Mouse (Mus musculus) left cerebral cortex, adult 2 months (tissue): Measurements from ENCODE around the gene Psmb9. TPM values are rescaled to one million over a fixed set of nuclear protein-coding genes. Genes with fewer than 3 reads are reported as not detected.
A peak's percentile ranks its signal among the peaks of the same experiment; 100 is the strongest.

Experiments used
- DNase-seq, 2 experiments: peaks; one replicate each; pipeline ENCODE4 v3.0.0; 2021 to 2022; ENCODE audit warnings: low spot score in 2 of 2, mixed read lengths in 1 of 2; ENCODE audit errors: extremely low spot score in 1 of 2
- H3K27ac ChIP-seq: fragments of 200-600 bp; 2 replicates; pipeline ENCODE4 v1.8.1; 2022
- H3K4me3 ChIP-seq: fragments of 200-600 bp; 2 replicates; pipeline ENCODE4 v1.8.1; 2022
- CTCF ChIP-seq: fragments of 200-600 bp; IDR thresholded peaks from 2 replicates; pipeline ENCODE4 v1.8.1; 2022; ENCODE audit warnings: antibody characterized with exemption, mild to moderate bottlenecking, moderate library complexity
- intact Hi-C: fragments of 180-260 bp; cut with DNase I; formaldehyde crosslinking; loops from one replicate; pipeline ENCODE4 v1.15.1; 2025
- total RNA-seq, 2 experiments: library from RNA; stranded (reverse); gene quantifications; 2 replicates each; pipeline ENCODE4 v1.2.3; 2021

The Psmb9 gene
- total RNA-seq, 2 experiments from 2014 or later, result 1.1 to 2.0 TPM

DNA sequence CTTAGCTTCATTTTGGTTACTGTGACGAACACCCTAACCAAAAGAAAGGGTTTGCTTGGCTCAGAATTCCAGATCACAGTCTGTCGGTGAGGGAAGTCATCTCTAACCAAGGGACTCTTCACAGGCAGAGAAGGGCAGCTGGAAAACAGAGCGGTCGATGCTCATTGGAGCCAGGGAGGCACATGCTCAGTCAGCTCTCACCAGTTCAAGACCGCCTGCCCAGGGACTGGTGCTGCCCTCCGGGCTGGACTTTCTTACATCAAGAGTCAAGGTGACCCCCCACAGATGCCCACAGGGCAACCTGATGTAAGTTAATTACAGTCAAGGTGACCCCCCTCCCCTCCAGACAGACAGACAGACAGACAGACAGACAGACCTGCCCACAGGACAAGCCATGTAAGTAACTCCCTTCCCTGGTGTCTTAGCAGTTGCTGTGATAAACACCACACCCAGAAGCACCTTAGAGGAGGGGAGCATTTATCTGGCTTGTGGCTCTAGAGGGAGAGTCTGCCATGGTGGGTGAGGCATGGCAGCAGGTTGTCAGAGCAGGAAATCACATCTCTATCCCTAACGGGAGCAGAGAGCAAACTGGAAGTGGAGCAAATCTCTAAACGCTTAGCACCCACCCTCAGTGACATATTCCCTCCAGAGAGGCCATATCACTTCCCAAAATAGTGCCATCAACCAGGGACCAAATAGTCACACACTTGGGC is 29.8 kb upstream of the Psmb9 start:
- TF ChIP-seq CTCF, result no peak
- no peak for DNase-seq
- Histone ChIP-seq H3K4me3 (no peak overlapping the region), H3K27ac (no peak overlapping the region)
- intact Hi-C loops, result no loop called here

- intact Hi-C loops, result no loop called here
- no peak for TF ChIP-seq CTCF
- no peak overlapping the region for H3K4me3 ChIP-seq
Measured at GRCm38 (mm10) chr17:34215176-34215575, 27.6 kb upstream of the Psmb9 start.

DNA sequence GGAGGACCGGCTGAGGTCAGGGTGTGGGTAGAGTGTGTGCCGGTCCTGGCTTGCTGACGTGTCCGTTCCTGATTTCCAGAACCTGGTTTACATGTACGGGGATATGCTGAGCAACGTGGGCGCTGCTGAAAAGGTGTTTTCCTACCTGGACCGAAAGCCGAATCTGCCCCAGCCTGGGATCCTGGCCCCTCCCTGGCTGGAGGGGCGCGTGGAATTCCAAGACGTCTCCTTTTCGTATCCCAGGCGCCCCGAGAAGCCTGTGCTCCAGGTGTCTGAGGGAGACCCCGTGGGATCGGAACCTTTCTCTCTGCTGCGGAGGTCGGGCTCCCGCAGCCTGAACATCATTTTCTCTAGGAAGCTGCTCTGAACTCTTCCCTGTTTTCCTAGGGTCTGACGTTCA is 26.4 kb upstream of the Psmb9 start:
- DNase-seq, result no peak
- H3K4me3 ChIP-seq, result no peak overlapping the region
- H3K27ac ChIP-seq, result no peak overlapping the region
- intact Hi-C loops, result no loop called here
- TF ChIP-seq CTCF, result no peak

More at GRCm38 (mm10) chr17:34215176-34215575, 27.6 kb upstream of the Psmb9 start:
- no peak for DNase-seq
- H3K27ac ChIP-seq, result no peak overlapping the region

GRCm38 (mm10) chr17:34211746-34212365 is 24.3 kb upstream of the Psmb9 start:
- no peak overlapping the region for H3K27ac ChIP-seq
- intact Hi-C loops, result no loop called here
- TF ChIP-seq CTCF, result no peak
- no peak for DNase-seq
- no peak overlapping the region for H3K4me3 ChIP-seq

DNA sequence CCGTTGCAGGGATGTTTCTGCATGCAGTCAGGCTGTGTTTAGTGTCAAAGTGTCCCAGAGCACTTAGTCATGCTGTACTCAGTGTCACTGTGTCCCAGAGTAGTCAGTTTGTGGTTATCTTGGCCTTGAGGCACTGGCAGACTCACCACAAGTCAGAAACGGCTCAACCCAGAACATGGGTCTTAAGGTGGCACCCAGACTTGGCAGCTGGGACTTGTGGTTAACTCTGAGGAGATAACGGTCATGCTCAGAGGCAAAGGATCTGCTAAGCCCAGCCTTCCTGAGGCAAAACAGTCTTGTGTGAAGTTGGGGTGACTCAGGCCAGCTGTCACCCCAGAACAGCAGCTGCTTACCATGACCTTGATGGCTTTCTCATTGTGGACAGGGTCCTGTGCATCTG is 23.0 kb upstream of the Psmb9 start:
- no peak for TF ChIP-seq CTCF
- Histone ChIP-seq H3K27ac (no peak overlapping the region), H3K4me3 (no peak overlapping the region)
- no peak for DNase-seq
- intact Hi-C loops, result no loop called here

GRCm38 (mm10) chr17:34209680-34210079 is 22.1 kb upstream of the Psmb9 start:
- no peak for DNase-seq
- TF ChIP-seq CTCF, result peak; percentile 29
- Histone ChIP-seq H3K4me3 (no peak overlapping the region), H3K27ac (no peak overlapping the region)
- intact Hi-C loops, result no loop called here

DNA sequence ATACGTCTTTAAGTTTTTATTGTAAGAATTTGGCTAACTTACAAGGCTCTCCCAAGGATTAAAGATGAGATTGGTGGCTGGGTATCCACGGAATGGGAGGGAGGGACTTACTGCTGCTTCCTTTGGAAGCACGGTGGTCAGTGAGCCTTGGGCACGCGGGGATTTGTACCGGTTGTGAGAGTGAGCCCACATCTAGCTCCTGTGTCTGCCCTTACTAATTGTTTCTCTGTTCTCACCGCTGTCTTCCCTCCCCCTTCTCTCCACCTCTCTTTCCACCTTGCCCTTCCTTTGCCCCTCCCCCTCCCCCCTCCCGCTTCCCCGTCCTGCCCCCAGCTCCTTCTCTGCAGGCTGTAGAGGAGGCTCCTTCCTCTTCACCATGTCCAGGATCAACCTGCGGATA is 20.9 kb upstream of the Psmb9 start:
- Histone ChIP-seq H3K4me3 (no peak overlapping the region), H3K27ac (no peak overlapping the region)
- intact Hi-C loops, result no loop called here
- no peak for TF ChIP-seq CTCF
- no peak for DNase-seq

DNA sequence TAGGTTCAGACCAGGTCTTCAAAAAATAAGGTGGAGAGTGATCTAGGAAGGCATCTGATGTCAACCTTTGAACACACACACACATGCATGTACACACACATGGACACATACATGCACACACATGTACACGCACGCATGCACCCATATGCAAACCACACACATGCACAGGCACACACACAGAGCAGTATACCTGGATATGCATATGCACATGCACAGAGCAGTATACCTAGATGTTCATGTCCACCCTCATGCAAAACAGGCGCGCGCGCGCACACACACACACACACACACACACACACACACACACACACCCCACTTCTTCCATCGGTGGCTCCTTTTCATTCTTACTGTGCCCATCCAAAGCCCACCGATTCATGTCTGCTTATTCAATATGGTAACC is 20.3 kb upstream of the Psmb9 start:
- no peak for DNase-seq
- no peak overlapping the region for H3K4me3 ChIP-seq
- no peak for TF ChIP-seq CTCF
- intact Hi-C loops, result no loop called here
- H3K27ac ChIP-seq, result no peak overlapping the region

- intact Hi-C loops, result no loop called here
- DNase-seq, result no peak
- TF ChIP-seq CTCF, result no peak
- H3K27ac ChIP-seq, result no peak overlapping the region
- no peak overlapping the region for H3K4me3 ChIP-seq
Measured at GRCm38 (mm10) chr17:34207456-34207855, 19.9 kb upstream of the Psmb9 start.

GRCm38 (mm10) chr17:34206731-34207130 is 19.2 kb upstream of the Psmb9 start:
- DNase-seq, result no peak
- no peak for TF ChIP-seq CTCF
- intact Hi-C loops, result no loop called here
- H3K27ac ChIP-seq, result no peak overlapping the region
- no peak overlapping the region for H3K4me3 ChIP-seq

GRCm38 (mm10) chr17:34205746-34206176 is 18.2 kb upstream of the Psmb9 start:
- H3K27ac ChIP-seq, result no peak overlapping the region
- intact Hi-C loops, result no loop called here
- no peak for DNase-seq
- peak; percentile 66 for TF ChIP-seq CTCF
- H3K4me3 ChIP-seq, result no peak overlapping the region

DNA sequence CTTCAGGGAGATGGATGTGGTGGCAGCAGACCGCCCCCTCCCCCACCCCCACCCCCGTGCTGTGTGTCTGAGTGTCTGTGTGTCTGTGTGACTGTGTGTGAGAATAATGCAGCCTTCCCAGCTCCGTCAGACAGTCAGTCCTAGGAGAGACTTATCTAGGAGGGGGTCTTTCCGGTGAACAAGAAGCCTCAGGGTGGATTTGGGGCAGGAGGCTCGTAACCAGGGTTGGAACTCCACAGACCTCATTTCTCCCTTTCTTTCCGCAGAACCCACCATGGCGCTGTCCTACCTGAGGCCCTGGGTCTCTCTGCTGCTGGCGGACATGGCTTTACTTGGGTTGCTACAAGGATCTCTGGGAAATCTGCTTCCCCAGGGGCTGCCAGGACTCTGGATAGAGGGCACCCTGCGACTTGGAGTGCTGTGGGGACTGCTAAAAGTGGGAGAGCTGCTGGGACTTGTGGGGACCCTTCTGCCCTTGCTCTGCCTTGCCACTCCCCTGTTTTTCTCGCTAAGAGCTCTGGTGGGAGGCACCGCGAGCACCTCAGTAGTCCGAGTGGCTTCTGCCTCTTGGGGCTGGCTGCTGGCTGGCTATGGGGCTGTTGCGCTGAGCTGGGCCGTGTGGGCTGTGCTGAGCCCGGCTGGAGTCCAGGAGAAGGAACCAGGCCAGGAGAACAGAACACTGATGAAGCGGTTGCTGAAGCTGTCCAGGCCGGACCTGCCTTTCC is 17.6 kb upstream of the Psmb9 start:
- intact Hi-C loops, result no loop called here
- peak overlapping the region; percentile 77 for H3K4me3 ChIP-seq
- TF ChIP-seq CTCF, result no peak
- DNase-seq, result no peak
- no peak overlapping the region for H3K27ac ChIP-seq
